Mouse (Mus musculus) megakaryocyte, embryonic 14.5 days (primary cell): ENCODE results near the gene B4galnt3. TPM values are rescaled to one million over a fixed set of nuclear protein-coding genes. Genes with fewer than 3 reads are reported as not detected.

ENCODE experiments used
- H3K27me3 ChIP-seq: replicated peaks from 2 replicates; pipeline ENCODE3; 2012; ENCODE audit warnings: inconsistent platforms
- H3K36me3 ChIP-seq: replicated peaks from 2 replicates; pipeline ENCODE3; 2012; ENCODE audit warnings: low read length, inconsistent platforms, mixed read lengths
- H3K4me1 ChIP-seq: 2 replicates; pipeline ENCODE4 v1.6.1; 2012; ENCODE audit warnings: inconsistent platforms
- H3K4me3 ChIP-seq: replicated peaks from 2 replicates; pipeline ENCODE3; 2012; ENCODE audit warnings: moderate library complexity, mild to moderate bottlenecking, inconsistent platforms
- H3K9me3 ChIP-seq: 2 replicates; pipeline ENCODE4 v1.6.1; 2012; ENCODE audit warnings: inconsistent platforms
- FLI1 ChIP-seq: IDR thresholded peaks from 2 replicates; pipeline ENCODE4 v1.6.1; 2012; ENCODE audit warnings: low read length, inconsistent platforms, mixed read lengths
- GATA1 ChIP-seq: IDR thresholded peaks from 3 replicates; pipeline ENCODE4 v1.6.1; 2012; ENCODE audit warnings: mixed read lengths, low read length, inconsistent platforms, borderline replicate concordance
- polyA plus RNA-seq: library from polyadenylated mRNA; stranded (reverse); fragments of >175 nt; gene quantifications from 2 replicates; pipeline ENCODE4 v1.2.3, GENCODE M21; 2012; ENCODE audit warnings: low replicate concordance; ENCODE audit not compliant: insufficient read depth

The B4galnt3 gene
- polyA plus RNA-seq, 1 experiment: 0.03 TPM

DNA sequence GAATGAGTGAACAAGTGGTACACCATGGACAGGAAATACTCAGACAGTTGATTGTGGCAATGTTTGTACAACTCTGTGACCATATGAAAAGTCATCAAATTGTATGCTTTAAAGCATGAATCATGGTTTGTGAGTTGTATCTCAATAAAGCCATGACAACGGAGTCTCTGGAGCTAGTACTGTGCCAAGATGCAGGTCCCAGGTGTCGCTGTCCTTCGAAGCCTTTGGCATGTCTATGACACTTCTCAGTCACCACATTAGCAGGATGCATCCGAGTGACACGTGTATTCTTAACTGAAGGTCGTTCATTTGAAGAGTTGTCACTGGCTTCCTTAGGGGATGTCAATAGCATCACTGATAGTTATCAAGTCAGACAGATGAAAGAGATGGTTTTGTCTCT is 131.4 kb downstream of the B4galnt3 start:
- Histone ChIP-seq H3K4me3 (no peak overlapping the region), H3K27me3 (peaks cover 18% of the 10 kb centered on the region), H3K36me3 (no peaks in the 10 kb centered on the region), H3K4me1 (peaks cover 29% of the 10 kb centered on the region), H3K9me3 (no peaks in the 10 kb centered on the region)
- TF ChIP-seq FLI1 (no peak), GATA1 (no peak)

DNA sequence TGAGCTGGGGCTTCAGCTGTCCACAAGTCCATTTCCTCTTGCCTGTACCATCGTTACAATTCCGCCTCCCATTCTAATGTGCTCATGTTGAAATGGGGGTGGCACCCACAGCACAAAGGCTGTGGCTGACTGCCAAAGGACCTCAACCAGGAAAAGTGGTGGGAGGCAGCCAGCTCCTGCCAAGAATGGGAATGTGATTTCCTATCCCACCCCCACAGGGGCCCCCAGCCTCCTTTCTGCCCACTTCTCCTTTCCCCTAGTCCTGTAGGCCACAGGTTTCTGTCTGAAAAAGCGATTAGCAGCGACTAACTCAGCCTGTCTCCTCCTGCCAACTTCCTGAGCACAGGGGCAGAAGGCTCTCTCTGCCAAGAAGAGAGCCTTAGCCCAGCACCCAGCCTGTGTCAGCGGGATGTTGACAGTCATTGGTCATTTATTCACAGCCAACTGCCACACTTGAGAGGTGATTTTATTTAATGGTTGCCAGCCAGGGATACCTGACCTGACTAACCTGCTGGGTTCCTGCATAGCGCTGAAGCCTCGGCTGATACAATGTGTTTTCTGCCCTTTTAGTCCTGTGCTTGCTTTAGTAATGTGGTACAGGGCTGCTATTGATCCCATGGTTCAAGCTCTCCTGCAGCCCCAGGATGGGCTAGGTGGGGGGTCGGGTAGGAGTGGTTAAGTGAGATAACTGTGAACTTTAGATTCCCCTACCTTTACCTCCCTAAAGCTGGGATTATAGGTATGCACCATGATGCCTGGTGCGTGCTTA is 135.0 kb downstream of the B4galnt3 start:
- TF ChIP-seq FLI1 (no peak), GATA1 (no peak)
- Histone ChIP-seq H3K36me3 (no peaks in the 10 kb centered on the region), H3K27me3 (peaks cover 4% of the 10 kb centered on the region), H3K4me3 (peak overlapping the region; percentile 64), H3K9me3 (no peaks in the 10 kb centered on the region), H3K4me1 (peaks cover 50% of the 10 kb centered on the region)

DNA sequence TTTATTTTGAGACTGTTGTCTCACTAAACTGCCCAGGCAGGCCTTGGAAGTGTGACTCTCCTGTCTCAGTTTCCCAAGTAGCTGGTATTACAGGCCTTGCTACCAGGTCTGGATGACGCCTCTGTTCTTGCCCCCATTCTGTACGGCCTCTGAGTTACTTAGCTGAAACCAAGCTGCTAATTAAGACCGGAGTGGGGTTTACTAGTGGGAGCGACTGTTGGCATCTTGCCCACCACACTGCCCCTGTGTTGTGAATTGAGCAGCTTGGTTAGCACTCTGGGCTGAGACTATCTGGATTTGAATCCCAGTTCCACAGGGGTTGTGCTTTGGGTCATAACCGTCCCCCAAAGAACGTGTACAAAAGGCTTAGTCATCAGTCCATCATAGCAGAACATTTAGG is 136.9 kb downstream of the B4galnt3 start:
- peaks cover 4% of the 10 kb centered on the region for H3K27me3 ChIP-seq
- H3K4me1 ChIP-seq: peaks cover 56% of the 10 kb centered on the region
- TF ChIP-seq GATA1: no peak
- no peak for TF ChIP-seq FLI1
- H3K9me3 ChIP-seq: no peaks in the 10 kb centered on the region
- no peaks in the 10 kb centered on the region for H3K36me3 ChIP-seq
- H3K4me3 ChIP-seq: no peak overlapping the region

DNA sequence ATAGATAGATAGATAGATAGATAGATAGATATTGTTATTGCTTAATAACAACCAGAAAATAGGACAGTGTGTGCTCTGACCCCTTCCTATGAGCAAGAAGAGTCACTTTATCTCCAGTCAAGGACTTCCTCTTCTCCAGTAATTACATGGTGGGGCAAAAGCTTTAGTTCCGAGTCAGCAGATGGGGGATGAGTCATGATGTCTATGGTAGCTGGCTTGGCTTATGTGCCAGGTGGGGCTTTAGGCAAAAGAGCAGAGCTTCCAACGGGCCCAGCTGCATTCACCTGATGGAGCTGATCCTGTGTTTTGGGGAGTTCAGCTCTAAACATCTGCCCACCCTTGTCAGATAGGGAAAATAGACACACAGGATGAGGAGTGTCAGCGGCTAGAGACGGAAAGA is 138.8 kb downstream of the B4galnt3 start:
- H3K4me3 ChIP-seq: peak overlapping the region; percentile 7
- no peaks in the 10 kb centered on the region for H3K9me3 ChIP-seq
- TF ChIP-seq FLI1 (no peak), GATA1 (no peak)
- peaks cover 68% of the 10 kb centered on the region for H3K4me1 ChIP-seq
- H3K27me3 ChIP-seq: peaks cover 2% of the 10 kb centered on the region
- H3K36me3 ChIP-seq: no peaks in the 10 kb centered on the region

DNA sequence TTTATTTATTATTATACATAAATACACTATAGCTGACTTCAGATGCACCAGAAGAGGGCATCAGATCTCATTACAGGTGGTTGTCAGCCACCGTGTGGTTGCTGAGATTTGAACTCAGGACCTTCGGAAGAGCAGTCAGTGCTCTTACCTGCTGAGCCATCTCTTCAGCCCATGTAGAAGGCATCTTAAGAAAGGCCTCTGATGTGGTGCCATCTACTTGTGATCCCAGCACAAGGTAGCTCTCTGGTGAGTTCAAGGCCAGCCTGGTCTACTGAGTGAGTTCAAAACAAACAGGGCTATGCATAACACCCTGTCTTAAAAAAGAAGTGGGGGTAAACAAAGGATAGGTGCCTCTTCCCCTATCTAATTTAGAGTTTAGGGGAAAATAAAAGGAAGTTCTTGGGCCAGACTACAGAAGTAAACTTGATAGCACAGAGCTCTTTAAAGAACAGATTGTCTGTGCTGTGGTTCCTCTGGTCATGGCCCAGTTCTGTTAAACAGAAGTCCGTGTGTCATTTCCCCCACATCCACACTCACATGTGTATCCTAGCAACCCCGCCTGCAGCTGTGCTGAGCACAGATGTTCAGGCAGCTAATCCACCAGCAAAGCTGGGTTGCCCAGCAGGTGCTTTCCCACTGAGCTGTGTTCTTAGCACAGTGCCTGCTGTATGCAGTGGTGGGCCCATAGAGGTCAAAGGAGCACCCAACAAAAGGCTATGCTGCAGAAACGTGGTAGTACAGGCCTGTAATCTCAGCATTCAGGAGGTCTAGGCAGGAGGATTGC is 139.6 kb downstream of the B4galnt3 start:
- Histone ChIP-seq H3K36me3 (no peaks in the 10 kb centered on the region), H3K27me3 (peaks cover 8% of the 10 kb centered on the region), H3K9me3 (no peaks in the 10 kb centered on the region), H3K4me1 (peaks cover 71% of the 10 kb centered on the region), H3K4me3 (no peak overlapping the region)
- TF ChIP-seq GATA1: no peak
- TF ChIP-seq FLI1: no peak

Other genes starting within 250 kb of the B4galnt3 start
- not detected in 2 replicates for gene Ninj2, start 201.2 kb downstream of the B4galnt3 start, polyA plus RNA-seq
- gene D330020A13Rik, start 195 bp downstream of the B4galnt3 start, polyA plus RNA-seq: not detected in 2 replicates
- 1.7 and 4.6 TPM in 2 replicates for gene Kdm5a, start 69.6 kb upstream of the B4galnt3 start, polyA plus RNA-seq
- 0.91 and 3.4 TPM in 2 replicates for gene Ccdc77, start 69.8 kb upstream of the B4galnt3 start, polyA plus RNA-seq
- gene Il17ra, start 168.7 kb upstream of the B4galnt3 start, polyA plus RNA-seq: 8.7 and 11.2 TPM in 2 replicates
- 1.1 TPM in 1 of 2 replicates, not detected in the other for gene Tmem121b, start 199.2 kb upstream of the B4galnt3 start, polyA plus RNA-seq
- 2.1 and 4.8 TPM in 2 replicates for gene Hdhd5, start 236.8 kb upstream of the B4galnt3 start, polyA plus RNA-seq